Mouse (Mus musculus) lung, postnatal 14 days (tissue): ENCODE measurements around the gene Wdr77.
"Not testable (repeated sequence)": the region's sequence is repeated elsewhere in the genome, so short reads cannot be mapped to it uniquely, and the experiment has no call there.

Experiments
- DNase-seq: peaks from one replicate; pipeline ENCODE4 v3.0.0; 2021

Gene Wdr77

DNA sequence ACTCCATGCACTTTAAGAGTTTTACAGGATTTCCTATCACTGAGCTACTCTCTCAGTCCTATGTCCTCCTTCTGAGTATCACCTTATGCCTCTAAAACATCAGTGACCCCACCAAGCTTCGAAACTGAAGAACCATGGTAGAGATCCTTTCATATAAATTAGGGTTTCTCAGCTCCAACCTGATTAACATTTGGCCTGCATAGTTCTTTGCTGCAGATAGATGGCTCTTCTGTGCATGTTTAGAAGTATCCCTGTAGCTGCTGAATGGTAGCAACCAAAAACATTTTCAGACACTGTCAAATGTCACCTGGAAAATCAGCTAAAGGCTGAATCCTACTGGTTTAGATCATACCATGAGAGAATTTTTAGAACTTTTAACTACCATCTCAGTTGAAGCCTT lies 1.9 kb upstream of the Wdr77 start:
- no peak for DNase-seq

DNA sequence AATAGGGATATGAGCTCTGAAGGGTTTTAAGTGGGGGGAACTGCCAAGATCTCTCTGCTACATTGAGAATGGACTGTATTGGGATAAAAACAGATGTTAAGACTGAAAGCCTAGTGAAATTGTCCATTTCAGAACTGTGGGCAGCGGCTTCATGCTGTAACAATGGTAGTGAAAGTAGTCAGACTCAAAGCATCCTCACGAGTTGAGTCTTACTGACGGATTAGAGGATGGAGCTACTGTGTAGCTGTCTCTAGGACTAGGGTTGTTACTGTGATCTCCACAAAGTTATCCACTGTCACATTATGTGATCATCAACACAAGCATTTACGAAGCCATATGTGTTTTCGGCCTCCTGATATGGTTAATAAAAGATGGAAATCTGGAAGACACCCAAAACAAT lies 965 bp upstream of the Wdr77 start:
- DNase-seq: no peak

DNA sequence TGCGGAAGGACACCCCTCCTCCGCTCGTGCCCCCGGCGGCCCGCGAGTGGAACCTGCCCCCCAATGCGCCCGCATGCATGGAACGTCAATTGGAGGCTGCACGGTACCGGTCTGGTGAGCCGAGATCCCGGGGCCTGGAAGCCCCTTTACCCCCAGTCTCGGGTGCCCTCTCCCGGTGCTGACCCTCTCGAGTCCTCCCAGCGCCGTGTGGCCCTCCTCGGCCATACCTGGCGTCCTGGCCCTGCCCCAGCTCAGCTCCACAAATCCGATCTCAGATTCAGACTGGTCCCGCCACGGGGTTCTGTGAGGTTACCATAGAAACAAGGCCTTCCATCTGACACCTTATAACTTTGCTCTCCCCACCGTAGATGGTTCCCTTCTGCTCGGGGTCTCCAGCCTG lies 416 bp downstream of the Wdr77 start:
- no peak for DNase-seq

DNA sequence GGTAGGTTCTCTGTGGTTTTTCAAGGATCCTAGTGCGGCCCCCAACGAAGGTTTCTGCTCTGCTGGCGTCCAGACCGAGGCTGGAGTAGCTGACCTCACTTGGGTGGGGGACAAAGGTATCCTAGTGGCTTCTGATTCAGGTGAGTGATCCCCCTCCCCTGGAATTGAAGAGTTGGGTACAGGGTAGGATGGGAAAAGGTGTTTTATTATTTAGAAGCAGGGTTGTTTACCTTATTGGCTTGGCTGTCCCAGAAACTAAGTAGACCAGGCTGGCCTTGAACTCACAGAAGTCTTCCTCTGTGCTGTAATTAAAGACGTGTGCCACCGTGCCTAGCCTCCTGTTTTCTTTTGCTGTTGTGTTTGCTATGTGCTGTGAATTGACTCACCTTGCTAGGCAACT lies 830 bp downstream of the Wdr77 start, which contains the start of gene Atp5f1:
Gene Atp5f1 (minus strand): TSS at position 101 of the 400 bp plus-strand sequence.
- DNase-seq: no peak

DNA sequence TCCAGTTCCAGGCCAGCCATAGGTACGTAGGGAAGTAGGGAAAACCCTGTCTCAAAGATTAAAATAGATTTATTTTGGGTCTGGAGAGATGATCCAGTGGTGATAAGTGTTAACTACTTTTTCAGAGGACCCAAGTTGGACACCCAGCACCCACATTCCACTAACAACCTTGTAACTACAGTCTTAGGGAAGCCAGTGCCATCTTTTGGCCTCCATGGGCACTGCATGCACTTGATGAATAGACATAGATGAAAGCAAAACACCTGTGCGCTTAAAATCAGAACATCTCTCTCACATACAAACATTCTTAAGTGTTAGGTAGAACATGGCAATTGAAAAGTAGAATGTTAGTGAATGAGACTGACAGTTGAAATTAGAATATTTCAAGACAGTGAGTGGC lies 1.5 kb downstream of the Wdr77 start:
- DNase-seq: no peak

DNA sequence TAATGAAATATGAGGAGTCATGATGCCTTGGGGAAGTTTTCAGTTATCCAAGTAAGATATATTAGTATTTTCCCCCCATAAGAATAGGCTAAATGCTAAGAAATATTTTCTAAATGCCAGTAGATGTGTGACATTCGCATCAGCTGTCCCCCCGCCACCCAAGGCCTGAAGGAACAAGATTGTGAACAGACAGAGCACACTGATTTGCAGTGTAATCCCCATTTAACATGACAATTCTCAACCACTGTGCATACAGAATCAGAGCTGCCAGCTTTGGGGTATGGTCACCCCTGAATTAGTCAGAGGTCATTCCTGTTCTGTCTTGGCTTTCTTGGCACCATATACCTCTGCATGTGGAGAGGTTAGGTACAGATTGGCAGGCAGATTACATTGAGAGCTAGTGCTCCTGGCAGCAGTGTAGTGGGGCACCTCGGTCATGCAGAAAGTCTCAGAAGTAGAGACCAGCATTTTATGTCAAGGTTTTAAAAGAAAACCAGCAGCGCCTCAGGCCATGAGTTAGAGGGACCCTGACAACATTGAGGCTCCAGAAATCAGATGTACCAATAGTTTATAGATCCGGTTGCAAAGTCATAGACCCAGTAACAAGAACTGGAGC lies 12.8 kb downstream of the Wdr77 start:
- no peak for DNase-seq

DNA sequence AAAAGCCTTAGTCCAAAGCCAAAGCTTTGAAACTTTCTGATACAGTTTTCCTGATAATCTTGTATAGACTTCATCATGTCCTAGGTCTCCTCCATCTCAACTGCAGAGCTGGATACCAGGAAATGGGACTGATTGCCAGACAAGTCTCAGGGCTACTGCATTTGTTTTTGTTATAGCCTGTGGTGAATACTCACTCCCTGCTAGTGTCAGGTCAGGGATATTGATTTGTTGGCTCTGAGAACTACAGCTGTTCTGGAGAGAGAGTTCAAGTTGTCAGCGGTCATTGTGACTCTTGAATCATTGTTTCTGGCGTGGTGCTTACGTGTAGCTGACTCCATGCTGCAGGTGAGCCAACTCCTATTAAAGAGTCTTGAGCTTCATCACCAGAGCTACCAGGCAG lies 14.2 kb downstream of the Wdr77 start, which contains the start of gene Ovgp1:
Gene Ovgp1 (plus strand): TSS at position 301 of the 400 bp plus-strand sequence.
- DNase-seq: no peak

DNA sequence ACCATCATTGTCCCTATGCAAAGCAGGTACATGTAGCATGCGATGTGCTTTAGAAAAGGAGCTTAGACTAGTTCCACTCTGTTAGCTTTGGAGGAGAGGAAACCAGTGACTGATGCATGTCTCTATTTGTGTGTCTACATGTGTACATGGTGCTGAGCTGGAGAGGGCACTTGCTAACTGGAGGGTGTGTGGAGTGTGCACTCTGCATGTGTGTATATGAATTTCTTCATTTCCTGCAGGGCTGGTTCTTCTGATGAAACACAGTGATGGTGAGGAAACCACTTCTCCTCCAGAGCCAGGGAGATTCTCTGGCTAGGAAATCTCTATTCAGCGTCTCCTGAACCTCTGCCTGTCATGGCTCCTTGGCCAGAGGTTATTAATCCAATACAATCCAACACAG lies 15.0 kb downstream of the Wdr77 start:
- no peak for DNase-seq

DNA sequence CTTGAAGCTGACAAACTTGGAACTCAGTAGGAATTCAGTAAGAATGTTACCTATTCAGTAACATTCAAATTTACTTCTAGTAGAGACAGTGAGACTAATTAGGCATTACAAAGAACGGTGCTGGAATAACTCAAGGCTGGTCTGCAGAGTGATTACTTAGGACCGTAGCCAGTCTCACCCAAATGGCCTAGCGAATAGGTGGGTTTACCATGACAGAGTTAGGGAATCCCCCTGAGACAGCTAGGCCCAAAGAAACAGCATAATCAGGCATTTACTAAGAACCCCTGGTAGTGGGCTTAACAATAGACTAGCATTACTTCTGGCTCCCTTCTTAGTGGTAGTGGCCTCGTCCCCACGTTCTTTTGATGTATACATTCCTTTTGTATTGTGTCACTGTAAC lies 30.4 kb downstream of the Wdr77 start:
- not testable (repeated sequence) for DNase-seq

DNA sequence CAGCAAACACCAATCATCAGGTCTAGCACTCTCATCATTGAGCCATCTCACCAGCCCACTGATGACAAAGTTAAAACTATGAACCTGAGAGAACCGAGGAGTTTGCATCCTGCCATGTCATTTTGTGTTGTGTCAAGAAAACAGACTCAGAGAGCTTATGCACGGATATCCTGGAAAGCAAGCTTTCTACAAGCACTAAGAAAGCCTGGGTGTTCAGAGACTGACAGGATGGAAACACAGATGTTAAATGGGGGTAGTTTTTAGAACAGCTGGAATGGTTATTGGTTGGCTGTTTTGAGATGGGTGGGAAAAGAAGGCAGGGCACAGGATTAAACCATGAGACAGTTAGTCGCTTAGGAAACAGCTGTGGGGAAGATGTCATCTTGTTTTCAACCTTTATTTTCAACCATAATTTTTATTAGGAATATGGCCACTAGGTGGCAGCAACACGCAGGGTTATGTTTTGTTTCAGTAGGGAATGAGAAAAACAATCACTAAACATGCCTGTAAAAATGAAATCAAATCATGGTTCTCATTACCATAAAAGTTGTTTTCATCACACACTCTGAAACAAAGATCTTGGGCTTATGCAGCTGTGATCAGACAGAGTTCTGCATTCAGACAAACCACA lies 32.6 kb downstream of the Wdr77 start:
- DNase-seq: peak; percentile 67

DNA sequence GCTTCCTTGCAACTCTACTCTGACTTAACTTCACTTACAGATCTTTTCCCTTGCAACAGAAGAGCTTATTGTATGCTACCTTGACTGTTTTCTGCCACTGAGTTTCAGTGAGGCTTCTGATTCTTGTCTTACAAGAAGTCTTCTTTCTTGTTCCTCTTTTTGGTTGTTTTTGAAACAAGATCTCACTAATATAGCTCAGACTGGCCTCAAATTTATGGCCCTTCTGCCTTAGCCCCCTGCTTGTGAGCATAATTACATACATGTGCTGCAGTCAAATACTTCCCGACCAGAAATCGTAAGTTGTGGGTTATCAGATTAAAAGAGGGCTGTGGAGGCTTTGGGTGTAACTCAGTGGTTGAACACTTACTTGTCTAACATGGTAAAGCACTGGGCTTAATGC lies 35.6 kb downstream of the Wdr77 start:
- DNase-seq: no peak

DNA sequence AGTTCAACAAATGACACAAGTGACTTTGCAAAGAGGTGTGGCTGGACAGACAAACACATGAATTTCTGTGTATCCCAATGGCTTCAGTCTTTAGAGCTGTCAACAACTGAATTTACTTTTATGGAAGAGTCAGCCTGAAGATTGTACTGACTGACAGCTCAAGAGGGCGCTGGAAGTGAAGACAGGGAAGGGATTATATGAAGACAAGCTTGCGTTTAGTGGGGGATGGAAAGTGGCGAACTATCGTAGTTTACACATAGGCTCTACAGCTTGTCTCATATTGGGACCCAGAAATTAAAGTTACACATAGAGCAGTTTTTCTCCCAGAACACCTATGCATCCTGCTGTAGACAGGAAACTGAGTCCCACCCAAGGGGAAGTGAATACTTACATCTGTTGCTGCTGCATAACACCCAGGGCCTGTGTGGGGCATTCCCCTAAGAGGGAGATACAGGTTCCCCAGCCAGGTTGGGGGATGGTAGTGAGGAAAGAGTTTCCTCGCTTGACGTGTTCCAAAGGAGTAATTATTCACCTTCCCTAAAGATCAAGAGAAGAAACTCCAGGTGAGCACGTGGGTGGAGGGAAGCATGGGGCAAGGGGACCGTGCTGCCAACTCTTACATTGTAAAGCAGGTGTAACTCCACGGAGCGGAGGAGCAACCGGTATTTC lies 41.7 kb downstream of the Wdr77 start:
- DNase-seq: no peak

DNA sequence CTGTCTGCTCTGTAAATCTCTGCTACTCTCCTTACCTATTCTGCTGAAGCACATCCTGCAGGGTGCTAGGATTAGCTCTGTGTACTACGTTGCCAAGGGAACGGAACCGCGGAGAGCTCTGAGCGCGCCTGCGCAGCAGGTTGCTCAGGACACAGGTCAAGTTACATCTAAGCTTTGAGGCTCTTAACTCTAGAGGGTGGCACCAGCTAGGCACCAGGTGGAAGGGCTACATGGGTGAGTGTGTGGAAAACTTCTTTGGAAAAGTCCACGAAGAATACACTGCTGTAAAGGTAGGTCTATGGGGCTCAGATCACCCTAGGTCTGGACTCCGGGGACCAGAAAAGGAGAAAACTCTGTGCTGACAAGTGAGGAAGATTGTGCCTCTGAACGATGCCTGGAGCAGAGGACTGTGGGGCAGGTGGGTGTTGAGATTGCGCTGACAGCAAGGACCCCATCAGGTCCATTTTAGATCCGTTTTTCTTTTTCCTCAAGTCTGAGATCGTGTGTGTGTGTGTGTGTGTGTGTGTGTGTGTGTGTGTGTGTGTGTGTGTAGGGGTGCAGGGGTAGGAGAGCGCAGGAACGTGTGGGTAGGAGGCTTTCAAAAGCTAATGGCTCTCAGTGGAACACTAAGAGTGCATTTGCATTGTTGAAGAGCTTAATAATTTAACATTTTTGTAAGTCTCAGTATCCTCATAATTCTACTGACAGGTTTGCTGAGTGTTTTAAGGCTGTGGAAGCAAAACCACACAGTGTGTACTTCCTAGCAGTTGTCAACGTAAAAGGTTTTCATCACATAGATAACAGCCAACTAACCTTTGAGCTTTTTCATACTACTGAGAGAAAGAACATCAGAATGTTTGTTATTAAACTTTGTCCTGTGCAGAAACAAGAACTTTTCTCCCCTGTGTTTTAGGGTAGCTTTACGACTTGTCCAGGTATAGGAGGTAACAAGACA lies 42.5 kb downstream of the Wdr77 start:
- DNase-seq: peak; percentile 22

DNA sequence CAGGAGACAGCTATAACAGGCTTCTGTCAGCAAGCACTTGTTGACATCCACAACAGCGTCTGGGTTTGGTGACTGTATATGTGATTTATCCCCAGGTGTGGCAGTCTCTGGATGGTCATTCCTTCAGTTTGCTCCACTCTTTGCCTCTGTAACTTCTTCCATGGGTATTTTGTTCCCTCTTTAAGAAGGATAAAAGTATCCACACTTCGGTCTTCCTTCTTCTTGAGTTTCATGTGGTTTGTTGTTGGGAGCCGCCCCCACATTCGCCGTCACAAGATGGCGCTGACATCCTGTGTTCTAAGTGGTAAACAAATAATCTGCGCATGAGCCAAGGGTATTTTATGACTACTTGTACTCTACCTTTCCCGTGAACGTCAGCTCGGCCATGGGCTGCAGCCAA lies 44.2 kb downstream of the Wdr77 start:
- DNase-seq: not testable (repeated sequence)

DNA sequence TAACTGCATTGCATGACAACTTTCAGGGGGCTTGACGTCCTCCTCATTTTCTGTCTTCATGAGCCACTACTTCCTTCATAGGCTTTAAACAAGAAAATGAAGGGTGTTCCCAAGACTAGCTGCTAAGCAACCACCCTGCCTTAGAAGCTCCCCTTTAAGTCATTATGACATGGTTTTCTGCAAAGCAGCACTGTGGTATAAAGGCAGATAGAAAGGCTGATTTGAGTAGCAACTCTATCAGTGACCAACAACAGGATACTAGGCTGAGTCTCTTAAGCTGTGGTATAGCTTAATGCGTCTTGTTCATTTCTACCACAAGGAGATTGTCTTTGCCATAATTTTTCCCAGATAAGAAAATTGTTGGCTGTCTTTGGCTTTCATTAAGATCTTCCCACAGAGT lies 55.4 kb downstream of the Wdr77 start, which contains the start of gene Pifo:
Gene Pifo (minus strand): TSS at position 101 of the 400 bp plus-strand sequence.
- DNase-seq: no peak
